Mouse (Mus musculus): ENCODE results near the gene Cep350.

DNA sequence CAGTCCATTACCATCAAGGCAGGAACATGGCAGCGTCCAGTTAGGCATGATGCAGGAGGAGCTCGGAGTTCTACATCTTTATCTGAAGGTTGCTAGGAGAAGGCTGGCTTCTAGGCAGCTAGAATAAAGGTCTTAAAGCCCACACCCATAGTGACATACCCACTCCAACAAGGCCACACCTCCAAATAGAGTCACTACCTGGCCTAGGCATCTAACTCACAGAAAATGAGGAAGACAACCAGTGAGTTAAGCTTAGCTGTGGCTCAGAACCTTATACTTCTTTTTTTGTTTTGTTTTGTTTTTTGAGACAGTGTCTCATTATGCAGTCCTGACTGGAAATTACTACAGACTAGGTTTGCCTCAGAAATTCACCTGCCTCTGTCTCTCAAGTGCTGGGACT lies 14.6 kb upstream of the Cep350 start:
- no peak for TF ChIP-seq POLR2A (IDR thresholded peaks at IDR 0.05; ENCODE audit: extremely low read depth, insufficient read depth, low read length)
- no peak for TF ChIP-seq CTCF (IDR thresholded peaks at IDR 0.05; ENCODE audit: low read depth, low read length)
